Mouse (Mus musculus) inflammation-experienced regulatory T-cells, adult 6 months (primary cell): ENCODE results near the gene Cyp19a1. TPM values are rescaled to one million over a fixed set of nuclear protein-coding genes. Genes with fewer than 3 reads are reported as not detected.

Experiments
- ATAC-seq: one replicate; pipeline ENCODE4 v1.8.0; 2017
- polyA plus RNA-seq, 3 experiments: library from polyadenylated mRNA; unstranded; fragments of 100-300 nt; shearing (Covaris generic); gene quantifications; one replicate each; pipeline ENCODE4 v1.2.1; 2017

The Cyp19a1 gene
- polyA plus RNA-seq, 3 experiments from 2014 or later: not detected

DNA sequence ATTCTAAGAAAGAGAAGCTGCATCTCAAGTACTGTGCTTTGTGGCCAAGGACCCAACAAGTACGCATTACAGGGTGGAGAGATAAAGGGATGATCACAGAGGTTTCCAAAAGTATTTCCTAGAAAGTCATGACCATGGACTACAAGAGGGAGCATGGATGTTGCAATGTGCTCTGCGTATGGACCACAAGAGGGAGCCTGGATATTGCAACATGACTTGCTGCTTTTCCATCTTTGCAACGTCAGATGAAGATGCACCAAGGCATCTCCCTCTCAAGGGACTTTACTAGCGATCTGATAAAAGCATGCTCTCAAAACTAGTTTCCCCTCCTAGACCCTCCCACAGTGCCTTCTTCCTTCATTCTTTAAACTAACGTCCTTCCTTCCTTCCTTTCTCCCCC, 98.4 kb downstream of the Cyp19a1 start:
- no peak for ATAC-seq

DNA sequence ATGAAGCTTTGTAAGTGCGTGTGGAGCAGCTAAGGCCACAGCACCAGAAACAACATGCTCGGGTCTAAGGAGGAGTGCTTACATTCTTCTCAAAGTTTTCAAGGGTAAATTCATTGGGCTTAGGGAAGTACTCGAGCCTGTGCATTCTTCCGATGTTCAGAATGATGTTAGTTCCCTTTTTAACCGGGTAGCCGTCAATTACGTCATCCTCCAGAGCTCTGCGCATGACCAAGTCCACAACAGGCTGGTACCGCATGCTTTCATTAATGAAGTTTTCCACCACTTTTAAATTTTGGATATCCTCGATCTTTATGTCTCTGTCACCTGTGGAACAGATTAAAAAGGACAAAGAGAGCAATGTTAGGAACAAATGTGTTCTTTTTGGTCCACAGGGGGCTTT, 99.5 kb downstream of the Cyp19a1 start:
- no peak for ATAC-seq

DNA sequence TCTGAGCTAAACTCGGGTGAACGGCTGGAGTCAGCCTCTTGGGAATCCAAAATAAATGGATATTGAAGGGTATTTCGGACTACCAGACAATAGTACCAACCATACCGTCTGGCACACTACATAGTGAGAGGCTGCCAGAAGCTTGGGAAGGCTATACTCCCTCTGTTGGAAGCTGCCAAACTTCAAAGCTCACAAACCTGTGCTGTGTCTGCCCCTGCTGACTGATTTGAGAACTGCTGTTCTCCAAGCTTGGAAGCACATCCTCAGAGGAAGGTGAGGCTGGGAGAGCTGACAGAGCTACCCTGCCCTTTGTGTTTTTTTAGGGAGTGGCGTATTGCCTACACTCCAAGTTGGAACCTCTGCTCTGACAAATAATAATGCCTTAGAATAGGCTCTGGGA, 104.8 kb downstream of the Cyp19a1 start:
- no peak for ATAC-seq

DNA sequence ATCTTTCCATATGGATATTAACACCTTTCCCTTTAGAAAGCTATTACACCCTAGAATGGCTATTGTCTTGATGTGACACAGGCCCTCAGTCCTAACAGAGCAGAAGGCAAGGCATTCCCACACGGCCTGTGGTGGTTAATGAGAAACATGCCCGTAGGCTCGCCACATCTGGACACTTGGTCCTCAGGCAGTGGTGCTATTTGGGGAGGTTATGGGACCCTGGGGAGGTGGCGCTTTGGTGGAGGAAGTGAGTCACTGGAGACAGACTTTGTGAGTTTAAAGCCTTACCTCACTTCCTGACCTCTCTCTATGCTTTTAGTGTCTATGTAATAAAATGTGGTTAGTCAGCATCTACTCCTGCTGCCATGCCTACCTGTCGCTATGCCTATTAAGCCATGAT, 114.2 kb downstream of the Cyp19a1 start:
- ATAC-seq: no peak

DNA sequence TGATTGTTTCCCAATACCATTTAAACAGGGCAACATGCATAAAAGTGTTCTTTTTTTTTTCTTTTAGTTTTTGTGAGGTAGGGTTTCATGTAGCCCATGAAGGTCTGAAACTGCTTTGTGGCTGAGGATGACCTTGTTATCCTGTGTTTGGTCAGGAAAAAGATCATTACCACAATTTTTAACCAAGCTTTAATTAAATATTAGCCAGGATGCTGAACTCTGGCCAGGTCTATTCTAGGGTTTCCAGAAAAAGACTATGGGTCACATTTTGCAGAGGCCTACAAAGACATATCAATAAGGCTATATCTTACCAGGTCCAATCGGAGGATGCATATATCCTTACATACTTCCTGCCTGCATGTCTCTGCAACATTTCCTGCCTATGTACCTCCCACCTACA, 128.7 kb downstream of the Cyp19a1 start:
- ATAC-seq: no peak

Other genes with a start within 250 kb of the Cyp19a1 start
- not detected for gene Tnfaip8l3, start 199.7 kb downstream of the Cyp19a1 start, polyA plus RNA-seq
- not detected for gene Gldn, start 18.4 kb upstream of the Cyp19a1 start, polyA plus RNA-seq
- under 1 TPM; 0.09 to 0.23 (median 0.18) TPM for gene Dmxl2, start 233.5 kb upstream of the Cyp19a1 start, polyA plus RNA-seq